Mouse (Mus musculus): ENCODE data around the gene Tnfrsf1a. TPM values are rescaled to one million over a fixed set of nuclear protein-coding genes. Genes with fewer than 3 reads are reported as not detected.
A peak's percentile ranks its signal among the peaks of the same experiment; 100 is the strongest.

Tnfrsf1a gene
- polyA plus RNA-seq, 1 experiment from 2014 or later = 37.0 TPM

DNA sequence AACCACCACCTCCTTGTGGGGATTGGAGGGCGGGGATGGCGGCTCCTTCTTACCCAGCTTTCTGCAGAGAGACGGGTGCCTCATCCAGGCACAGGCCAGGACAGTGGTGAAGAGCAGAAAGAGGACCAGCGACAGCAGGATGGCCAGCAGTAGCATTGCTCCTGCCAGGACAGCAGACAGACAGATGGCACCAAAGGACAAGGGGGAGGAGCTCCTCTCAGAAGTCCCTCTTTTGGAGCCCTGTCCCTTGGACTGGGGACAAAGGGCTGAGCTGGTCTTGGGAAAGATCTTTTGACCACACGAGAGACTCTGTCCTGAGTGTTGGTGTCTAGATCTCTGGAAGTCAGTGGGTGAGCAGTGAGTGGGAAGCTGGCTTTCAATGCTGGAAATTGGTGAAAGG is 39.8 kb upstream of the Tnfrsf1a start:
- 55% methylated on average over 5 of the region's 5 CpGs for WGBS
- no peaks in the 10 kb centered on the region for H3K27me3 ChIP-seq (replicated peaks; ENCODE audit: control insufficient read depth, insufficient read depth, low read length)
- no peak overlapping the region for H3K4me3 ChIP-seq (ENCODE audit: low read depth, low read length)
- ATAC-seq (replicated peaks; ENCODE audit: low FRiP score) (no peak), DNase-seq (ENCODE audit: low spot score) (no peak)
- peaks cover 18% of the 10 kb centered on the region for H3K4me1 ChIP-seq (replicated peaks; ENCODE audit: control insufficient read depth, insufficient read depth, low read length)
- H3K36me3 ChIP-seq (ENCODE audit: control insufficient read depth, insufficient read depth, low read length) = no peaks in the 10 kb centered on the region; the same call in none of the 2 replicates
- no peak overlapping the region for H3K4me2 ChIP-seq
- no peaks in the 10 kb centered on the region for H3K9me3 ChIP-seq (ENCODE audit: control insufficient read depth, low read length)
- no peak overlapping the region for H3K27ac ChIP-seq (ENCODE audit: low read depth, low read length)
- H3K9ac ChIP-seq (ENCODE audit: low read depth, low read length) = no peak overlapping the region

GRCm38 (mm10) chr6:125312171-125312570 is 37.0 kb upstream of the Tnfrsf1a start:
- H3K9ac ChIP-seq (ENCODE audit: low read depth, low read length) = no peak overlapping the region
- no peaks in the 10 kb centered on the region for H3K9me3 ChIP-seq (ENCODE audit: control insufficient read depth, low read length)
- no peaks in the 10 kb centered on the region; the same call in none of the 2 replicates for H3K36me3 ChIP-seq (ENCODE audit: control insufficient read depth, insufficient read depth, low read length)
- H3K27ac ChIP-seq (ENCODE audit: low read depth, low read length) = peak overlapping the region; percentile 45; the same call in 1 of the 2 replicates
- no peak for ATAC-seq (replicated peaks; ENCODE audit: low FRiP score)
- WGBS = 79% methylated on average over 9 of the region's 9 CpGs
- no peak for DNase-seq (ENCODE audit: low spot score)
- H3K27me3 ChIP-seq (replicated peaks; ENCODE audit: control insufficient read depth, insufficient read depth, low read length) = no peaks in the 10 kb centered on the region
- H3K4me3 ChIP-seq (ENCODE audit: low read depth, low read length) = peak overlapping the region; percentile 60
- peaks cover 18% of the 10 kb centered on the region for H3K4me1 ChIP-seq (replicated peaks; ENCODE audit: control insufficient read depth, insufficient read depth, low read length)
- H3K4me2 ChIP-seq = peak overlapping the region; percentile 77

GRCm38 (mm10) chr6:125312581-125313355 is 36.4 kb upstream of the Tnfrsf1a start:
- Histone ChIP-seq H3K4me1 (replicated peaks; ENCODE audit: control insufficient read depth, insufficient read depth, low read length) (peaks cover 18% of the 10 kb centered on the region), H3K9ac (ENCODE audit: low read depth, low read length) (peak overlapping the region; percentile 72), H3K4me3 (ENCODE audit: low read depth, low read length) (peak overlapping the region; percentile 60), H3K27ac (ENCODE audit: low read depth, low read length) (peak overlapping the region; percentile 62; the same call in 1 of the 2 replicates), H3K9me3 (ENCODE audit: control insufficient read depth, low read length) (no peaks in the 10 kb centered on the region), H3K27me3 (replicated peaks; ENCODE audit: control insufficient read depth, insufficient read depth, low read length) (no peaks in the 10 kb centered on the region), H3K36me3 (ENCODE audit: control insufficient read depth, insufficient read depth, low read length) (no peaks in the 10 kb centered on the region; the same call in none of the 2 replicates), H3K4me2 (peak overlapping the region; percentile 77)
- 53% methylated on average over 22 of the region's 22 CpGs for WGBS
- ATAC-seq (replicated peaks; ENCODE audit: low FRiP score) (no peak), DNase-seq (ENCODE audit: low spot score) (no peak)

- Histone ChIP-seq H3K27me3 (replicated peaks; ENCODE audit: control insufficient read depth, insufficient read depth, low read length) (no peaks in the 10 kb centered on the region), H3K9me3 (ENCODE audit: control insufficient read depth, low read length) (no peaks in the 10 kb centered on the region), H3K27ac (ENCODE audit: low read depth, low read length) (peak within 1 kb of the TSS; percentile 62), H3K36me3 (ENCODE audit: control insufficient read depth, insufficient read depth, low read length) (no peaks in the 10 kb centered on the region; the same call in none of the 2 replicates), H3K4me2 (peak within 1 kb of the TSS; percentile 77), H3K9ac (ENCODE audit: low read depth, low read length) (peak within 1 kb of the TSS; percentile 72), H3K4me1 (replicated peaks; ENCODE audit: control insufficient read depth, insufficient read depth, low read length) (peaks cover 16% of the 10 kb centered on the region), H3K4me3 (ENCODE audit: low read depth, low read length) (peak within 1 kb of the TSS; percentile 60)
- DNase-seq (ENCODE audit: low spot score) (peak; percentile 81), ATAC-seq (replicated peaks; ENCODE audit: low FRiP score) (peak; percentile 77)
- under 1% methylated on average over 34 of the region's 46 CpGs for WGBS
Measured at GRCm38 (mm10) chr6:125313546-125314230, 35.5 kb upstream of the Tnfrsf1a start, which contains the start of gene Ltbr. Gene Ltbr, minus strand, starts transcription at chr6:125313885.

GRCm38 (mm10) chr6:125314231-125314563 is 35.0 kb upstream of the Tnfrsf1a start:
- Histone ChIP-seq H3K36me3 (ENCODE audit: control insufficient read depth, insufficient read depth, low read length) (no peaks in the 10 kb centered on the region; the same call in 1 of the 2 replicates), H3K4me1 (replicated peaks; ENCODE audit: control insufficient read depth, insufficient read depth, low read length) (peaks cover 15% of the 10 kb centered on the region), H3K9me3 (ENCODE audit: control insufficient read depth, low read length) (no peaks in the 10 kb centered on the region), H3K4me2 (peak overlapping the region; percentile 77), H3K9ac (ENCODE audit: low read depth, low read length) (peak overlapping the region; percentile 72), H3K27me3 (replicated peaks; ENCODE audit: control insufficient read depth, insufficient read depth, low read length) (no peaks in the 10 kb centered on the region), H3K27ac (ENCODE audit: low read depth, low read length) (peak overlapping the region; percentile 62; the same call in 1 of the 2 replicates), H3K4me3 (ENCODE audit: low read depth, low read length) (peak overlapping the region; percentile 60)
- ATAC-seq (replicated peaks; ENCODE audit: low FRiP score) (peak; percentile 21), DNase-seq (ENCODE audit: low spot score) (no peak)
- WGBS = 58% methylated on average over 7 of the region's 7 CpGs

DNA sequence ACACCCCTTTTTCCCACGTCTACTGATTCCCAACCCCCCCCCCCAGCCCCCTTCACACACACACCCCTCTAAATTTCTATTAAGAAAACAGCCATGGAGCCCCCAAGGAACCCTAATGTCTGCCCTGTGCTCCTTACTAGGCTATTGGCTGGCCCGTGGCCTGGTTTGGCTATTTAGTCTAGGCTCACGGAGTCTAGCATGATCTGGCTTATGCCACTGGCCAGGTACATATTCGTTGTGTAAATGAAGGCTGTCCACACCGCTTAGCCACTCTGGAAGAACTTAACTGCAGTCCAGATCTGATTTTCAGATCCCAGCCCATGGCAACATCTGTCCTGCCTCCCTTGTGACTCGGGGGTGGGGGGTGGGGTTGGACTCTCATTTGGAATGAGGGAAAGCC is 34.4 kb upstream of the Tnfrsf1a start:
- no peak overlapping the region for H3K27ac ChIP-seq (ENCODE audit: low read depth, low read length)
- no peak overlapping the region for H3K4me3 ChIP-seq (ENCODE audit: low read depth, low read length)
- H3K36me3 ChIP-seq (ENCODE audit: control insufficient read depth, insufficient read depth, low read length) = no peaks in the 10 kb centered on the region; the same call in 1 of the 2 replicates
- DNase-seq (ENCODE audit: low spot score) (no peak), ATAC-seq (replicated peaks; ENCODE audit: low FRiP score) (no peak)
- H3K4me2 ChIP-seq = no peak overlapping the region
- peaks cover 15% of the 10 kb centered on the region for H3K4me1 ChIP-seq (replicated peaks; ENCODE audit: control insufficient read depth, insufficient read depth, low read length)
- WGBS = 72% methylated on average over 6 of the region's 6 CpGs
- no peaks in the 10 kb centered on the region for H3K27me3 ChIP-seq (replicated peaks; ENCODE audit: control insufficient read depth, insufficient read depth, low read length)
- no peaks in the 10 kb centered on the region for H3K9me3 ChIP-seq (ENCODE audit: control insufficient read depth, low read length)
- no peak overlapping the region for H3K9ac ChIP-seq (ENCODE audit: low read depth, low read length)

DNA sequence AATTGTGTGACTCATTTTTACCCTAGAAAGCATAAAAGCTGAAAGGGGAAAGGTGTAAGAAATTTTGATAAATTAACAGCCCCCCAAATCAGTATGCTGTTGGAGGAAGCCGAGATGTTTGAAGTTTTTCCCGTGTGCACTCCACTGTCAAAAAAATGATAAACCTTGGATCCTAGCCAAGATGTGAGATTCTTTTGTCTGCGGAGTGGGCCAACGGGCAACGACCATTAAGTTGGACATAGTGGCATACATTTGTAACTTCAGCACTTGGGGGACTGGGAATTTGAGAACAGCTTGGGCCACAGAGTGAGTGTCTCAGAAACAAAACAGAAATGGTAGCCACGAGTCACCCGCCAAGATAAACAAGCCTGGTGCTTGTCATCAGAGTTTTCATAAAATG is 32.1 kb upstream of the Tnfrsf1a start:
- H3K27me3 ChIP-seq (replicated peaks; ENCODE audit: control insufficient read depth, insufficient read depth, low read length) = peaks cover 20% of the 10 kb centered on the region

DNA sequence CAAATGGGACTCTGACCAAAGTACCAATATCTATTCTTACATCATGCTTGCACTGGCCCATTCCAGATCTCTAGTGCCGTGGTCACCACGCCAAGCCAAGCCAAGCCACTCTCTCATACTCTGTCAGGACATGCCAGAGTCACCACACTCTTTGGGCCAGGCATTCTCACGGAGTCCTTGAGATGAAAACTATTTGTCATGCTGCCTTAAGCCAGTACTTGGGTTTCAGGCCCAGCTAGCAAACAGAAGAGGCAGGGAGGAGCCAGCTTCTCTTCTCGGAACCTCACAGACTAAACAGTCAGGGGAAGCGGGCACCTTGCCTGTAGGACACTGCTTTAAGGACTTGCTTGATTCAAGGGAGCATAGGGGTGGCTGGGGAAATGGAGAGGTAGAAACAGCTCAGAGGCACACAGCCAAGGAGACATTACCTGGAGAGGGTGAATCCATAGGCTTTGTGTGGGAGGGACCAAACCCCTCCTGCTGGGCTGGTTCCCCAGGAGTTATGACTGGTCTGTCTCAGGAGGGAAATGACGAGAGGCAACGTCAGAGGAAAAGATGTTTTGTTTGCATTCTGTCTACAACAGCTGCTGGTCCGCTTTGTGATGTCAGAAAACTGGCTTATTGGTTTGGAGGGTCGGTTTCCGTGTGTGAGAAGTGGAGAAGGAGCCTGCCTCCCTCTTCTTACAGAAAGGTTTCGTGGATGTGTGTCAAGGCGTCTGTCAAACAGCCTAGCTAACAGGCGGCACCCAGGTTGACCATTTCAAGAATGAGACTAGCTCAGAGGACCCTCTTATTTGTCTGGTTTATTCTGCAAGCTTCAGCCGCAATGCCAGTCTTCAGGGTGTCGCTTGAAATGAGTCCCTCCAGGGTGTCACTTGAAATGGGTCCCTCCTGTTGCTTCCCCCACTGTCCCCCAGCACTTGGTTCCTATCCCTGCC is 29.9 kb upstream of the Tnfrsf1a start:
- peaks cover 32% of the 10 kb centered on the region for H3K27me3 ChIP-seq (replicated peaks; ENCODE audit: control insufficient read depth, insufficient read depth, low read length)
- DNase-seq (ENCODE audit: low spot score) = no peak
- 63% methylated on average over 15 of the region's 15 CpGs for WGBS
- no peak overlapping the region for H3K4me3 ChIP-seq (ENCODE audit: low read depth, low read length)
- 0 out of 2 replicates have a peak, but pooled peaks cover 3% of the 10 kb centered on the region for H3K4me1 ChIP-seq (replicated peaks; ENCODE audit: control insufficient read depth, insufficient read depth, low read length)
- H3K36me3 ChIP-seq (ENCODE audit: control insufficient read depth, insufficient read depth, low read length) = no peaks in the 10 kb centered on the region
- H3K4me2 ChIP-seq = no peak overlapping the region
- ATAC-seq (replicated peaks; ENCODE audit: low FRiP score) = no peak
- no peak overlapping the region for H3K27ac ChIP-seq (ENCODE audit: low read depth, low read length)
- H3K9me3 ChIP-seq (ENCODE audit: control insufficient read depth, low read length) = no peaks in the 10 kb centered on the region
- H3K9ac ChIP-seq (ENCODE audit: low read depth, low read length) = no peak overlapping the region

More for the DNA sequence above, 32.1 kb upstream of the Tnfrsf1a start:
- no peak overlapping the region for H3K4me3 ChIP-seq (ENCODE audit: low read depth, low read length)
- no peak overlapping the region for H3K9ac ChIP-seq (ENCODE audit: low read depth, low read length)
- H3K36me3 ChIP-seq (ENCODE audit: control insufficient read depth, insufficient read depth, low read length) = no peaks in the 10 kb centered on the region
- no peak overlapping the region for H3K4me2 ChIP-seq
- H3K4me1 ChIP-seq (replicated peaks; ENCODE audit: control insufficient read depth, insufficient read depth, low read length) = peaks cover 18% of the 10 kb centered on the region
- ATAC-seq (replicated peaks; ENCODE audit: low FRiP score) (no peak), DNase-seq (ENCODE audit: low spot score) (no peak)
- 73% methylated on average over 7 of the region's 7 CpGs for WGBS
- H3K9me3 ChIP-seq (ENCODE audit: control insufficient read depth, low read length) = no peaks in the 10 kb centered on the region
- no peak overlapping the region for H3K27ac ChIP-seq (ENCODE audit: low read depth, low read length)

Measured in liver, embryonic 11.5 days (tissue).